Mouse (Mus musculus) olfactory bulb, adult 2 months (tissue): ENCODE measurements at regions not wholly inside any gene's neighbourhood (a gene's known extent, or its start where the extent isn't known, plus 50 kb on each side); places are given as distances from the start of the nearest gene placed in this dataset.

ENCODE experiments used
- CTCF ChIP-seq: fragments of 200-500 bp; IDR thresholded peaks from 2 replicates; pipeline ENCODE4 v1.5.1; 2012; ENCODE audit warnings: low read depth, mild to moderate bottlenecking, low read length, moderate library complexity; ENCODE audit not compliant: insufficient read depth
- POLR2A ChIP-seq: fragments of 200-500 bp; IDR thresholded peaks from 2 replicates; pipeline ENCODE4 v1.6.1; 2012; ENCODE audit warnings: mild to moderate bottlenecking, low read depth, low read length, moderate library complexity; ENCODE audit not compliant: insufficient read depth

DNA sequence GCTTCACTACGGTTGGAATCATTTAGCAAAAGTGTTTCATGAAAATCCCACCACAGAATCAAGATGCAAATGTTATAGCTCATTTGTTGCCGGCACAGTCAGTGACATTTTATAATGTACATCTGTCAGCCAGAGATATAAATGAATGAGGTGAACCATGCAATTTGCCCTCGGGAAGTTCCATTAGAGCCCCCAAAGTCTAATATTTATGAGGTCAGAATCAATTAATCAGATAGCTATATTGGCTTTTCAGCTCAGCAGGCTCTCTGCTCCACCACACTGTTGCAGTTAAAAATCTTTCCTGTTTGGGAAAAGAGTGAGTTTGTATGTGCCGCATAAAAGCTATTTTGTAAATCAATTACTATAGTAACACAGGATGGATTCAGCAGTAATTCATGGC lies 430.7 kb upstream of the Nrsn1 start:
- TF ChIP-seq POLR2A (no peak), CTCF (no peak)
